Mouse (Mus musculus) kidney, adult 8-10 months (tissue): ENCODE results near the gene Hmbs.
"Not testable (repeated sequence)": the region's sequence is repeated elsewhere in the genome, so short reads cannot be mapped to it uniquely, and the experiment has no call there.

ENCODE experiments used
- DNase-seq, 2 experiments: peaks; one replicate each; pipeline ENCODE4 v3.0.0; 2022

The Hmbs gene

GRCm38 (mm10) chr9:44319887-44320798 is 23.9 kb downstream of the Hmbs start, which contains the start of gene C2cd2l:
Gene C2cd2l (minus strand): TSS chr9:44320285.
- peak; percentile 92 to 95 for DNase-seq

DNA sequence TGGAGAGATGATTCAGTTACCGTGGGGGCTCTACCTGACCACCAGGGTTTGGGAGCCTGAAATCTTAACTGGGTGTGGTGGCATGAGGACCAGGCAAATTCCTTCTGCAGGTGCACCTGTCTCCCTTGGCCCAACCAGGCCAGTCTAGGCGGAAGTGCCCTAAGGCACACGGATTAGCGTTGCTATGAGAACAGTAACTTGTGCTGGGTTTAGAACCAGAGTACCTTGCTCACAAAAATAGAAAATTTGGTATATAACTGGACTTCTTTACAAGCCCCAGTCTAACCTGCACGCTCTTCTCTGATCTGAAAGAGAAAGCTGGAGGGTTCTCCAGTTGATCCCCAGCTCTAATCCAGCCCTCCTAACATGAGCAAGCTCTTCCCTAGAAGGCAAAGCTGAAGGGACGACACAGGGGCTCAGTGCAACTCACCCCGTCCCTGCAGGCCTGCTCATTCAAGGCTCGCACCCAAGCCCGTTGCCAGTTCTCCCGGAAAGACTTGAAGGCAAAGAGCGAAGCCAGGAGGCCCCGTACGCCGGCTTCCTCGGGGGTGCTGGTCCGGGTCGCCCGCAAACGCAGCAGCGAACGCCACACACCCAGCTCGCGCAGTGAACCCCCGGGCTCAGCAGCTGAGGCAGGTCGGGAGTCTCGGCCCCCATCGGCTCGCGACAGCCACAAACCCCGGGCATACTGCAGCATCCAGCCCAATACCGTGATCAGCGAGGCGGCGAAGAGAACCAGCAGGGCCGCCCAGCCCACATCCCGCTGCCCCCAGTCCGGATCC is 24.7 kb downstream of the Hmbs start:
- no peak for DNase-seq

DNA sequence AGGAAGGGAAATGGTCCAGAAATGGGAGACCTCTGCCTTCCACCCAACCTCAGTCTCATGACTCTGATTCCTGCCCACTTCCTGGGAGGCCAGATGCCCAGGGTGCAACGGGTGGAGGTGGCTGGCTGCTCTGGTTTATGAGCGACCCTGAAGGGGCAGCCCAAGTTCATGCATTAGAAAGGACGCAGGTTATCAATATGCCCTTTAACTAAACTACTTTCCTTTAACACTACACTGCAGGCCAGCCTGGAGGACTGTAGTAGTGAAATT is 25.3 kb downstream of the Hmbs start:
- peak in 1 of 2 experiments; percentile 63 for DNase-seq

- peak; percentile 81 to 83 for DNase-seq
These were observed 25.8 kb downstream of the Hmbs start for GRCm38 (mm10) chr9:44318076-44318825.

GRCm38 (mm10) chr9:44317452-44317851 is 26.6 kb downstream of the Hmbs start:
- DNase-seq, result no peak

GRCm38 (mm10) chr9:44314910-44315309 is 29.1 kb downstream of the Hmbs start:
- no peak for DNase-seq

- no peak for DNase-seq
These were observed 29.8 kb downstream of the Hmbs start for GRCm38 (mm10) chr9:44314257-44314547.

DNA sequence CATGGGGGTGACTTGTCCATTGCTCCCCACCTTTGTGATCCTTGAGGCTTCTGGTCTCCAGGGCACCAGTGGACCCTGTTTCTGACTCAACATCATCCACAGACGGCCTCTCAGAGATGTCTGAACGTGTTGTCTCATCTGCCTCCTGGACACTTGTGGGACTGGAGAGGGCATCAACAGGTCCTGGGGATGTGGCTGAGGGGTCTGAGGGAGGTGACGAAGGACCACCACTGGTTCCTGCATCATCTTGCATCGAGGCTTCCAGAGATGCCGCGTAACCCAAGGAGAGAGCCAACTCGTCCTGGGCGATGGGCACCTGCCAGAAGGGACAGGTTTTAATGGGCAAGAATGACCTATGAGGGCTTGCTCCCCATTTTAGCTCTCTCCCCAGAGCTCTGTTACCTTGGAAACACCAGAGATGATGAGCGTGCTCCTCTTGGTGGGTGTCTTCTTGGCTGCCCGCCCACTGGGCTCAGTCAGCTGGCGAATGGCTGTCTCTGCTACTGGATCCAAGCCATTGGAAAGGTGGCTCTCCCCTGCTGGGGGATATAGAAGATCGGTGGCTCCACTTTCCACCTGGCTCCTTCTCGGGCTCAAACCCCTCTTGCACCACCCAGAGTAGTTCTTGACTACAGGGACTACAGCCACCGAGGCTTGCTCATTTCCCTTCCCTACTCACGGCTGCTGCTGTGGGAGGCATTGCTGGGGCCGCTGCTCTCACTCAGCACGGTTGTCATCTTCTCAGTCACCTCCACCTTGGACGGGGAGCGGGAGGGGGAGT is 30.4 kb downstream of the Hmbs start:
- no peak for DNase-seq

GRCm38 (mm10) chr9:44311136-44312134 is 32.6 kb downstream of the Hmbs start:
- DNase-seq, result peak in 1 of 2 experiments; percentile 43

DNA sequence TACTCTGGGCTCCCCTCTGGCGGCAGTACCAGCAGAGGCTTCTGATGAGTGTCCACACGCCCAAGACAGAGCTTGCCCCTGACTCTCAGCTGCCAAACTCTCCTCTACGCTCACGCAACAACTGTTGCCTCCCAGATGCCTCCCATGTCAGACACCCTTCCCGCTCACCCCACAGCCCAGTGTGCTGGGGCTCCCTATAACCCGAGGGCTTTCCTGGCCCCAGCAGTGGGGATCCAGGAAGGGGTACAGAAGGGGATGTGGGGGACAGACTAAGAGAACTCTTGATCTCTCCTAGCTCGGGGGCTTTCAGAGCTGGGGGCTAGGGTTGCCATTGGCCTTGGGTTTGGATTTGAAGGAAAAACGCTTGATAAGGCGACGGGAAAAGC is 33.3 kb downstream of the Hmbs start:
- DNase-seq, result no peak

DNA sequence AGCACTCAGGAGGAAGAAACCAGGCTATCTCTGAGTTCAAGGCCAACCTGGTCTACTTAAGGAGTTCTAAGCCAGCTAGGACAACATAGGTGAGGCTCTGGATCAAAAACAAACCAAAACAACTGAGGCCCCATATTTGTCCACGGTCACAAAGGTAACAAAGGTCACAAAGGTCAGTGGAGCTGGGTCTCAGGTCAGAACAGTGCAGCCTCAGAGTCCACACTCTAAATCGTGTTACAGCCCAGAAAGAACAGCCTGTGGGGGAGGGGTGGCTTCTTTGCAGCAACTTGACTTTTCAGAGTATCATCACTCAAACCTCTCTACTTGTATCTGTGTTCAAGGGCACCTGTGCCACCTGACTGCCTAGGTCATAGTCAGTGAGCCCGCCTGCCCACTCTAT is 34.3 kb downstream of the Hmbs start:
- no peak for DNase-seq

DNA sequence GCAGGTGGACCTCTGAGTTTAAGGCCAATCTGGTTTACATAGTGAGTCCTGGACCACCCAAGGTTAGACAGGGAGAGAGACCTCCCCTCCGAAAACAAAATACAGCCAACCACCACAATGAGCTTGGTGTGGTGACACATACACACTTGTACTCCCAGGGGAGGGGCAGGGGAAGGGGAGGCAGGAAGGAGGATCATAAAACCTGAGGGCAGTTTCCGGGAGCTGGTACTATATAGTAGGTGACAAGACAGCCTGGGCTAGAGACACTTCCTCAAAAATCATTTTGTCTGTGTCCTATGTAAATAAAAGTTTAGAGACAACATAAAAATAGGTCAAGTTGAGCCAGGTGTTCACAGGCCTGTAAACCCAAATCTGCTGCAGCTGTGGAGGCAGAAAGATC is 36.8 kb downstream of the Hmbs start:
- no peak for DNase-seq

- no peak for DNase-seq
These were observed 37.5 kb downstream of the Hmbs start for GRCm38 (mm10) chr9:44306532-44306931.

DNA sequence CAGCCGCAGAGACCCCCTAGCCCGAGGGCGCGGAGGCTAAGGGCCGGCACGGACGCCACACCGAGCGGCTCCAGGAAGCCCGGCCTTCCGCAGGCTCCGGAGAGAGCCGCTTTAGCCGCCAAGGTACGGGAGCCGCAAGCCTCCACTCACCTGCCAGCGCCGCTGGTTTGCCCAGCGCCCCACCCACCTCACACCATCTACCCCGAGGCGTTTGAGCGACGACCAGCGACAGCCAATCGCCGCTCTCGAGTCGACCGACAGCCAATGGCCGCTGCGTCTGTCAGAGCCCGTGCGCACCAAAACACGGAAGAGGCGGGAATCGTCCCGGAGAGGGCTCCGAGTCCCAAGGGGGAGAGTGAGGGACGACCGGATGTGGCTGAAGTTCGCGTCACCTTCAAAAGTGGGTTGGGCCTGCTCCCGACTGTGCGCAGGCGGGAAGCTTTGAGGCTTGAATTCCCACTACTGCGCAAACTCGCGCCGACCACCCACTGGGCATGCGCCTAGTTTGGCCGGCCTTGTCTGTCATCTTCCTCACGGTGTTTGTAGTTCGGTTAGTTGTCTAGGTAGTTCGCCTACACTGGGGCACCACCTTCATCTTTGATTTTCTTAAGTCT is 38.5 kb downstream of the Hmbs start, which contains the start of gene Hinfp:
Gene Hinfp (minus strand): TSS at position 206 of the 614 bp plus-strand sequence.
- DNase-seq, result peak; percentile 98 to 99

DNA sequence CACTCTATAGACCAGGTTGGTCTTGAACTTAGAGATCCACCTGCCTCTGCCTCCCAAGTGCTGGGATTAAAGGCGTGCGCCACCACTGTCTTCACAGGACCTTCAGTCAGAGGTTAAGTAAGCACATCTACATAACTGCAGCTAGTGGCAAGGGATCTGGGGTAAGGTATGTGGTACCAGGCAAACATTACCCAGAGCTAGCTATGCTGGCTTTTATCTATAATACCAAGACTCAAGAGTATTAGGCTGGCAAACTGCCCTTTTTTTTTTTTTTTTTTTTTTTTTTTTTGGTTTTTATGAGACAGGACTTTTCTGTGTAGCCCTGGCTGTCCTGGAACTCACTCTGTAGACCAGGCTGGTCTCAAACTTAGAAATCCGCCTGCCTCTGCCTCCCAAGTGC is 44.0 kb downstream of the Hmbs start:
- DNase-seq, result not testable (repeated sequence)

DNA sequence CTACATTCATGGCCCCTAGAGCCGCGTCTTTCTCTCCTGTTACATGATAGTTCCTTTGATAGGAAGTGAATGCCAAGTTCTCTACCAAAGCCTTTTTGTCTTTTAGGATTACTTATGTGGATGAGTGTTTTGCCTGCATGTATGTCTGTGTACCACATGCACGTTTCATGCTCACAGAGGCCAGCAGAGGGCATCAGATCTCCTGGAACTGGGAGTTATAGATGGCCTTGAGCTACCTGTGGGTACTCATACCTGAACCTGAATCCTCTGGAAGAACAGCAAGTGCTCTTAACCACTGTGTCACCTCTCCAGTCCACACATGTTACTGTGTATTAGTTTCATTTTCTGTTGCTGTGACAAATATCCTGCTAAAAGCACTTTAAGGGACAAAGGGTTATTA is 51.5 kb downstream of the Hmbs start:
- DNase-seq, result peak in 1 of 2 experiments; percentile 74

- DNase-seq, result no peak
These were observed 55.1 kb downstream of the Hmbs start for GRCm38 (mm10) chr9:44288959-44289291.

DNA sequence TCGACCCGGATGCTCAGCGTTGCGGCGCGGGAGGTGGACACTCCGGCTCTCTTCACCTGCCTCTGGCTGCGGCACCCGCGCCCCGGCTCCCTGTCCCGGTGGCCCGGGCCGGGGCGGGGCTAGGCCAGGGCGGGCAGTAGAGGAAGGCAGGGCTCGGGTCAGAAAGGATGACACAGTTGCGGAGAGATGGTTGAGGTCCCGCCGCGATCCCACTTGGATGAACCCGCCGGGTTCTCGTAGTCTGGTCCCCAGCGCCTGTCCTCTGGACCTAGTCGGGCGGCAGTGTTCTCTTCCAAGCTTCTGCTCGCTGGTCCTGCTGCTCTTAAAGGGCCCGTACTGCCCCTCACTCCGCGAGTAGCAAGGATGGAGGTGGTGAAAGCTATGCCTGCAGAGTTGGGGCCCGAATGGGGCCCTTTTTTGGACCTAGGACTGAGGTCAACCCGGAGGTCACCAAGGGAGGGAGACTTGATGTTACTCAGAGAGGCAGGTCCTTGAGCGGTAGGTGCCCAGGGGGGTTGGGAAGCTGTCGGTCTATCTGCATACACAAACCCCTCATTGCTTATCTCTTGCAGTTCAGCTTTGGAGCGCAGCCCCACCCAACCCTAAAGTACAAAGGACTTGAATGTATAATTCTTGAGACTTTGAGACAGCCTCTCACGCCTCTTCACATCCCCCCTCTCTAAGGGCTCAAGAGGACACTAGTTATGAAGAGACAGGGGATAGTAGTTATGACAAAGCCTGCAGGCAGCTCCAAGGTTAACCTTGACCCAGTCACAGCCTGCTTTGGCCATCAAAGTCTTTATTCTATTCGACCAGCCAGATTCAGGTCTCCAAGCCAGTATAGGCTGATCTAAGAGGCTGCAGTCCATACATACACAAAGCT is 55.7 kb downstream of the Hmbs start, which contains the start of gene Abcg4:
Gene Abcg4 (minus strand): TSS at position 540 of the 883 bp plus-strand sequence.
- DNase-seq, result no peak

DNA sequence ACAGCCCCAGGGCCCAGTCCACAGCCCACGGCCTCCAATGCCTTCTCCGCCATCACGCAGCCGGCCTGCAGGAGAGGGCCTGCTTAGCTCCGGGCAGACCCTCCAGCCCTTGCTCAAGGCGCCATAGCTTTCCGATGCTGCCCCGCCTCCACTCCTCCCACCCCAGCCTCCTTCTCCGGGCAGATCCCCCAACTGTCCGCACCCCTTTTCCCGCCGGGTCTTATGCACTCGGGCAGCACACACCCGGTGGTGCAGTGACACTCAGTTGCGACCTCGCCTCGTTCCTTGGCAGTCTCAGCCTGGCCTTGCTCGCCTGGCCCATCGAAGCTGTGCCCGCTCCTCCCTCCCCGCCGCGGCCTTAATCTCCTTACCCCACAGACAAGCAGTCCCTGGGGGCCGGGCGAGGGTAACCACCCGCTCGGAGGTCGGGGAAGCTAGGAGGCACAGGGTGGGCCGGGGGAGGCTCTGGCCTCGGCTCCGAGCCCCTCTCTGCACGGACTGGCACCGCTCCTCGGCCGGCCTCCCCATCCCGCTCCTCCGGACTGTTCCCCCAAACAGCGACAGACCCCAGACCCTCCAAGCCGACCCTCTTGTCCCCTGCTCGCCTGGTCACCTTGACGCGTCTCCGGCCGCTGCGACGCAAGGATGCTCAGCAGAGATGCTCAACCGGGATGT is 56.5 kb downstream of the Hmbs start:
- no peak for DNase-seq
